Mouse (Mus musculus) heart, postnatal 0 days (tissue): ENCODE measurements around the gene Cep112. TPM values are rescaled to one million over a fixed set of nuclear protein-coding genes. Genes with fewer than 3 reads are reported as not detected.

Experiments
- ATAC-seq: fragments of 200-750 bp; cut with Nextera tagmentation; 2 replicates; pipeline ENCODE4 v1.8.0; 2017; ENCODE audit warnings: low read depth, moderate number of reproducible peaks, moderate library complexity; ENCODE audit not compliant: insufficient read depth
- DNase-seq: peaks from one replicate; pipeline ENCODE4 v3.0.0-alpha.2; 2016; ENCODE audit warnings: low spot score
- H3K27ac ChIP-seq: fragments of 300-500 bp; sonication (generic); 2 replicates; pipeline ENCODE4 v1.5.1; 2014; ENCODE audit warnings: low read depth, mild to moderate bottlenecking
- H3K27me3 ChIP-seq: fragments of 300-500 bp; sonication (generic); 2 replicates; pipeline ENCODE4 v1.6.1; 2014; ENCODE audit warnings: low read length, mixed read lengths; ENCODE audit not compliant: control insufficient read depth, insufficient read depth
- H3K36me3 ChIP-seq: fragments of 300-500 bp; sonication (generic); replicated peaks from 2 replicates; pipeline ENCODE4 v1.6.1; 2014; ENCODE audit warnings: low read length, mixed read lengths; ENCODE audit not compliant: control insufficient read depth, insufficient read depth
- H3K4me1 ChIP-seq: fragments of 300-500 bp; sonication (generic); 2 replicates; pipeline ENCODE4 v1.6.1; 2014; ENCODE audit warnings: antibody characterized with exemption; ENCODE audit not compliant: control insufficient read depth, insufficient read depth
- H3K4me2 ChIP-seq: fragments of 300-500 bp; sonication (generic); 2 replicates; pipeline ENCODE4 v1.6.1; 2014; ENCODE audit warnings: low read depth, mild to moderate bottlenecking, low read length, moderate library complexity
- H3K4me3 ChIP-seq: fragments of 300-500 bp; sonication (generic); 2 replicates; pipeline ENCODE4 v1.5.1; 2014; ENCODE audit warnings: low read depth, low read length
- H3K9ac ChIP-seq: fragments of 300-500 bp; sonication (generic); replicated peaks from 2 replicates; pipeline ENCODE4 v1.6.1; 2014; ENCODE audit warnings: low read depth, low read length, mixed read lengths
- H3K9me3 ChIP-seq: fragments of 300-500 bp; sonication (generic); replicated peaks from 2 replicates; pipeline ENCODE4 v1.6.1; 2016; ENCODE audit warnings: low read length; ENCODE audit not compliant: control insufficient read depth
- CTCF ChIP-seq: IDR thresholded peaks from 2 replicates; pipeline ENCODE4 v1.5.1; 2016; ENCODE audit warnings: antibody characterized with exemption, control low read depth, low read depth
- EP300 ChIP-seq: IDR thresholded peaks from 2 replicates; pipeline ENCODE4 v1.6.1; 2016; ENCODE audit warnings: antibody characterized with exemption, low read depth
- WGBS: fragments of 180-500 bp; shearing (Covaris S2); extraction: QIAGEN DNeasy Blood & Tissue Kit; methylation state at CpG from one replicate; pipeline ENCODE4 v1.1.7; 2014; 5-methylcytosine and 5-hydroxymethylcytosine counted together
- polyA plus RNA-seq: library from polyadenylated mRNA; unstranded; fragments of >200 nt; fragmentation: Nextera tagmentation; extraction: Ambion mirVana; gene quantifications from 2 replicates; pipeline ENCODE4 v1.2.1, GENCODE M21; 2015
- total RNA-seq: library from RNA; depleted of rRNA; stranded (reverse); fragments of >200 nt; gene quantifications from 2 replicates; pipeline ENCODE4 v1.2.3, GENCODE M21; 2014; ENCODE audit warnings: low replicate concordance

The Cep112 gene
- total and polyA plus RNA-seq, 2 experiments from 2014 or later, result 1.2 to 5.8 TPM

GRCm38 (mm10) chr11:108836706-108837105 is 411.7 kb downstream of the Cep112 start:
- Histone ChIP-seq H3K4me3 (no peak overlapping the region), H3K4me2 (no peak overlapping the region), H3K27me3 (no peaks in the 10 kb centered on the region), H3K36me3 (no peaks in the 10 kb centered on the region), H3K27ac (no peak overlapping the region), H3K4me1 (no peaks in the 10 kb centered on the region), H3K9me3 (no peaks in the 10 kb centered on the region), H3K9ac (no peak overlapping the region)
- ATAC-seq, result no peak
- TF ChIP-seq CTCF (no peak), EP300 (no peak)
- DNase-seq, result no peak
- 92% methylated on average over 4 of the region's 4 CpGs for WGBS

- WGBS, result 78% methylated on average over 3 of the region's 3 CpGs
- no peak overlapping the region for H3K4me2 ChIP-seq
- no peak overlapping the region for H3K4me3 ChIP-seq
- no peaks in the 10 kb centered on the region for H3K27me3 ChIP-seq
- ATAC-seq, result no peak
- H3K4me1 ChIP-seq, result no peaks in the 10 kb centered on the region
- no peak for DNase-seq
- H3K27ac ChIP-seq, result no peak overlapping the region
- H3K36me3 ChIP-seq, result no peaks in the 10 kb centered on the region
- TF ChIP-seq CTCF, result no peak
- TF ChIP-seq EP300, result no peak
- no peak overlapping the region for H3K9ac ChIP-seq
- H3K9me3 ChIP-seq, result no peaks in the 10 kb centered on the region
Measured at GRCm38 (mm10) chr11:108840195-108840594, 415.2 kb downstream of the Cep112 start.

GRCm38 (mm10) chr11:108842765-108843164 is 417.8 kb downstream of the Cep112 start:
- WGBS, result 47% methylated on average over 2 of the region's 2 CpGs
- no peak for DNase-seq
- ATAC-seq, result no peak
- no peak overlapping the region for H3K9ac ChIP-seq
- H3K9me3 ChIP-seq, result no peaks in the 10 kb centered on the region
- no peaks in the 10 kb centered on the region for H3K36me3 ChIP-seq
- H3K4me1 ChIP-seq, result no peaks in the 10 kb centered on the region
- no peak overlapping the region for H3K27ac ChIP-seq
- no peaks in the 10 kb centered on the region for H3K27me3 ChIP-seq
- no peak overlapping the region for H3K4me2 ChIP-seq
- H3K4me3 ChIP-seq, result no peak overlapping the region
- no peak for TF ChIP-seq EP300
- TF ChIP-seq CTCF, result no peak

GRCm38 (mm10) chr11:108845971-108846370 is 421.0 kb downstream of the Cep112 start:
- Histone ChIP-seq H3K27me3 (no peaks in the 10 kb centered on the region), H3K27ac (no peak overlapping the region), H3K4me1 (no peaks in the 10 kb centered on the region), H3K9me3 (no peaks in the 10 kb centered on the region), H3K36me3 (no peaks in the 10 kb centered on the region), H3K4me2 (no peak overlapping the region), H3K4me3 (no peak overlapping the region), H3K9ac (no peak overlapping the region)
- ATAC-seq, result no peak
- 80% methylated on average over 2 of the region's 2 CpGs for WGBS
- DNase-seq, result no peak
- no peak for TF ChIP-seq EP300
- TF ChIP-seq CTCF, result no peak

GRCm38 (mm10) chr11:108846479-108846878 is 421.5 kb downstream of the Cep112 start:
- no peak for ATAC-seq

GRCm38 (mm10) chr11:108851771-108852170 is 426.8 kb downstream of the Cep112 start:
- DNase-seq (no peak), ATAC-seq (no peak)
- no peaks in the 10 kb centered on the region for H3K4me1 ChIP-seq
- no peak overlapping the region for H3K9ac ChIP-seq
- no peak overlapping the region for H3K4me2 ChIP-seq
- H3K9me3 ChIP-seq, result no peaks in the 10 kb centered on the region
- H3K27ac ChIP-seq, result no peak overlapping the region
- WGBS, result 83% methylated on average over 1 of the region's 1 CpGs
- no peaks in the 10 kb centered on the region for H3K27me3 ChIP-seq
- H3K36me3 ChIP-seq, result no peaks in the 10 kb centered on the region
- TF ChIP-seq CTCF (no peak), EP300 (no peak)
- no peak overlapping the region for H3K4me3 ChIP-seq

More at GRCm38 (mm10) chr11:108846479-108846878, 421.5 kb downstream of the Cep112 start:
- H3K27me3 ChIP-seq, result no peaks in the 10 kb centered on the region
- no peaks in the 10 kb centered on the region for H3K9me3 ChIP-seq
- DNase-seq, result no peak
- no peak overlapping the region for H3K4me3 ChIP-seq
- no peaks in the 10 kb centered on the region for H3K36me3 ChIP-seq
- 88% methylated on average over 3 of the region's 3 CpGs for WGBS
- H3K4me2 ChIP-seq, result no peak overlapping the region
- H3K27ac ChIP-seq, result no peak overlapping the region
- no peak for TF ChIP-seq CTCF
- TF ChIP-seq EP300, result no peak
- H3K9ac ChIP-seq, result no peak overlapping the region
- no peaks in the 10 kb centered on the region for H3K4me1 ChIP-seq
